Mouse (Mus musculus): ENCODE data around the gene Hsd17b6.

DNA sequence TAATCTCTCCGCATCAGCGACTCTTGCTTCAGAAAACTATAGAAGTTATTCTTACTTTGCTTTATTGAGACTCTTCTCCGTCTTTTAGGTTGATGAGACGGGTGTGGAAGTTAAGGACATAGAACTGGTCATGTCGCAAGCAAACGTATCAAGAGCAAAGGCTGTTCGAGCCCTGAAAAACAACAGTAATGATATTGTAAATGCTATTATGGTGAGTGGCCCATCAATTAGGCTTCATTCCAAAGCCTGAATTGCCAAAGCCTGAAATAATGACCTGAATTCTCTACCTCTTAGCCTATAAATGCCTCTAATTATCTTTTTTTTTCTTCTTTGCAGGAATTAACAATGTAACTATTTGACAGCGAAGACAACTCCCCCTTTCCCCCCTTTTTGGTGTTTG lies 40.7 kb upstream of the Hsd17b6 start:
- TF ChIP-seq CTCF (IDR thresholded peaks at IDR 0.05; ENCODE audit: low read depth, low read length) (no peak), POLR2A (IDR thresholded peaks at IDR 0.05; ENCODE audit: insufficient read depth, low read length) (no peak)

Data from ES-Bruce4 (cell line).